Mouse (Mus musculus): ENCODE results near the gene Plin4. TPM values are rescaled to one million over a fixed set of nuclear protein-coding genes. Genes with fewer than 3 reads are reported as not detected.

Gene Plin4
- polyA plus RNA-seq, 2 experiments, result 0.04 to 0.07 TPM

GRCm38 (mm10) chr17:56147420-56147819, 37.8 kb upstream of the Plin4 start:
- H3K4me3 ChIP-seq (replicated peaks; ENCODE audit: low read length), result no peak overlapping the region
- H3K9ac ChIP-seq (ENCODE audit: low read depth, low read length, severe bottlenecking), result no peak overlapping the region
- H3K4me1 ChIP-seq (ENCODE audit: control insufficient read depth, insufficient read depth, low read length), result no peaks in the 10 kb centered on the region
- H3K36me3 ChIP-seq (ENCODE audit: control insufficient read depth, insufficient read depth, low read length), result no peaks in the 10 kb centered on the region
- H3K4me2 ChIP-seq (replicated peaks; ENCODE audit: low read depth, low read length, severe bottlenecking), result no peak overlapping the region
- peak; percentile 48; the same call in 1 of the 2 replicates for ATAC-seq (ENCODE audit: low FRiP score, low read depth)
- no peak for TF ChIP-seq POLR2A (IDR thresholded peaks at IDR 0.05; ENCODE audit: borderline replicate concordance, extremely low read depth, insufficient read depth, insufficient read length)
- WGBS, result 53% methylated on average over 12 of the region's 12 CpGs
- peaks cover 55% of the 10 kb centered on the region for H3K27me3 ChIP-seq (ENCODE audit: control insufficient read depth, insufficient read depth, low read length)
- no peak overlapping the region for H3K27ac ChIP-seq (replicated peaks; ENCODE audit: low read depth, low read length)
- H3K9me3 ChIP-seq (ENCODE audit: control insufficient read depth, low read length), result no peaks in the 10 kb centered on the region
- no peak for DNase-seq (ENCODE audit: low spot score)

DNA sequence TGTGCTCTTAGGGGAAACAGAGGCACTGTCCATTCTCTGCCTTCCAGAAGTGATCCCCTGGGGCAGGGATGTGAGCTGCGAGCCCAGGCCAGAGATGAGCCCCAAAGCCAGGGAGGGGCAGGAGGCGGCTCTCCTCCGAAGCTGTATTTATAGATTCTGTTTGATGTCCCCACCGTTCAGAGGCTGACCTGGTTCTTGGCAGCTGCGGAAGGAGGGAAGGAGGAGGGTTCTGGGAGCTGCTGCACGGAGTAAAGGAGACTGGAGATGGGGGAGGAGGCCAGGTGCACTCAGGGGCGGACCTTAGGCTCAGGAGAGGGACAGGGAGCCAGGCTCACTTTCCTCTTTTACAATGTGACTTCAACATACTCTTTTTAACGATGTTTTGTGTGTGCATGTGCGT, 36.5 kb upstream of the Plin4 start:
- H3K4me1 ChIP-seq (ENCODE audit: control insufficient read depth, insufficient read depth, low read length), result peaks cover 9% of the 10 kb centered on the region; the same call in 1 of the 2 replicates
- 15% methylated on average over 9 of the region's 9 CpGs for WGBS
- H3K4me2 ChIP-seq (replicated peaks; ENCODE audit: low read depth, low read length, severe bottlenecking), result no peak overlapping the region
- no peak for TF ChIP-seq POLR2A (IDR thresholded peaks at IDR 0.05; ENCODE audit: borderline replicate concordance, extremely low read depth, insufficient read depth, insufficient read length)
- no peak overlapping the region for H3K4me3 ChIP-seq (replicated peaks; ENCODE audit: low read length)
- H3K9me3 ChIP-seq (ENCODE audit: control insufficient read depth, low read length), result no peaks in the 10 kb centered on the region
- DNase-seq (ENCODE audit: low spot score), result no peak
- H3K9ac ChIP-seq (ENCODE audit: low read depth, low read length, severe bottlenecking), result no peak overlapping the region
- no peak for ATAC-seq (ENCODE audit: low FRiP score, low read depth)
- no peak overlapping the region for H3K27ac ChIP-seq (replicated peaks; ENCODE audit: low read depth, low read length)
- no peaks in the 10 kb centered on the region for H3K36me3 ChIP-seq (ENCODE audit: control insufficient read depth, insufficient read depth, low read length)
- peaks cover 68% of the 10 kb centered on the region for H3K27me3 ChIP-seq (ENCODE audit: control insufficient read depth, insufficient read depth, low read length)

GRCm38 (mm10) chr17:56144546-56144945, 34.9 kb upstream of the Plin4 start:
- H3K4me1 ChIP-seq (ENCODE audit: control insufficient read depth, insufficient read depth, low read length), result peaks cover 12% of the 10 kb centered on the region; the same call in 1 of the 2 replicates
- no peak for TF ChIP-seq POLR2A (IDR thresholded peaks at IDR 0.05; ENCODE audit: borderline replicate concordance, extremely low read depth, insufficient read depth, insufficient read length)
- no peak overlapping the region for H3K4me2 ChIP-seq (replicated peaks; ENCODE audit: low read depth, low read length, severe bottlenecking)
- 68% methylated on average over 9 of the region's 9 CpGs for WGBS
- DNase-seq (ENCODE audit: low spot score), result no peak
- H3K27ac ChIP-seq (replicated peaks; ENCODE audit: low read depth, low read length), result no peak overlapping the region
- H3K9ac ChIP-seq (ENCODE audit: low read depth, low read length, severe bottlenecking), result no peak overlapping the region
- no peak for ATAC-seq (ENCODE audit: low FRiP score, low read depth)
- peaks cover 72% of the 10 kb centered on the region for H3K27me3 ChIP-seq (ENCODE audit: control insufficient read depth, insufficient read depth, low read length)
- no peak overlapping the region for H3K4me3 ChIP-seq (replicated peaks; ENCODE audit: low read length)
- no peaks in the 10 kb centered on the region for H3K36me3 ChIP-seq (ENCODE audit: control insufficient read depth, insufficient read depth, low read length)
- no peaks in the 10 kb centered on the region for H3K9me3 ChIP-seq (ENCODE audit: control insufficient read depth, low read length)

DNA sequence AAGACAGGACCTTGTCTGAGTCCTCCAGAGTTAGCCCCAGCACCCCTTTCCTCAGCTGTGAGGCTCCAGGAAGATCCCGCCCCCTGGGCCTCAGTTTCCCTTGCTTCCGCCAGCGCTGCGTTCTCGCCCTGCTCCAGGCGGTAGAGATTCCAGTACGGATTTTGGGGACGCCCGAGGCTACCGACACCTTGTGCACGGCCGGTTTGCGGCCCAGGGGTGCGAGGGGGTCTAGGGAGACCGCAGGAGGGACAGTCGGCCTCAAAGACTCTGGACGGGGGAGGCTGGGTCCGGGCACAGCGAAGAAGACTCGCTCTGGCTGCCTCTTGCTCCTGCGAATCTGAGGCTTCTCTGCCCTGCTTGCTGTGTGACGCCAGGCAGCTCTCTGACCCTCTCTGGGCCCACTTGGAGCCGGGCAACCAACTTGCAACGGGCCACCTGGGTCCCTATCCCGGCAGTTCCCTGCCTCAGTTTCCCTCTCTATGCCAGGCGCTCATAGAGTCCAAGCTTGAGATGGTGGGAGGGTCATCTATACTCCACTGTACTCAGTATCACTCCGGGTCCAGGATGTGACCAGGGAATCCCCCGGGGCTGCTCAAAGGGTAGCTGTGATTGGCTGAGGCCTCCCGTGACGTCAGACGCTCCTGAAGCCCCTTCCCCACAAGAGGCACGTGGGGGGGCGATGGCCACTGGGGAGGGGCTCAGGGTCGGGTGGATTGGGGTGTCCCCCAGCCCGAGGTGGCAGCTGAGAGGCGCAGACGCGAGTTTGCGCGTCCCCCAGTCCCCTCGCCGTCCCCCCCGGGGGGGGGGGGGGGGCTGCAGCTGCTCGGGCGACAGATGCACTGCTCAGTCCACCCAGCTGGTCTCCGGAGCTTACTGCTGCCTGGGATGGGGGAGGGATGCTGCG, 32.4 kb upstream of the Plin4 start:
- ATAC-seq (ENCODE audit: low FRiP score, low read depth), result peak; percentile 58
- under 1% methylated on average over 37 of the region's 47 CpGs for WGBS
- TF ChIP-seq POLR2A (IDR thresholded peaks at IDR 0.05; ENCODE audit: borderline replicate concordance, extremely low read depth, insufficient read depth, insufficient read length), result no peak
- H3K4me2 ChIP-seq (replicated peaks; ENCODE audit: low read depth, low read length, severe bottlenecking), result peak overlapping the region; percentile 52
- H3K4me1 ChIP-seq (ENCODE audit: control insufficient read depth, insufficient read depth, low read length), result peaks cover 13% of the 10 kb centered on the region; the same call in 1 of the 2 replicates
- no peaks in the 10 kb centered on the region for H3K9me3 ChIP-seq (ENCODE audit: control insufficient read depth, low read length)
- peak overlapping the region; percentile 33 for H3K4me3 ChIP-seq (replicated peaks; ENCODE audit: low read length)
- H3K27me3 ChIP-seq (ENCODE audit: control insufficient read depth, insufficient read depth, low read length), result peaks cover 62% of the 10 kb centered on the region
- H3K36me3 ChIP-seq (ENCODE audit: control insufficient read depth, insufficient read depth, low read length), result no peaks in the 10 kb centered on the region
- no peak overlapping the region for H3K27ac ChIP-seq (replicated peaks; ENCODE audit: low read depth, low read length)
- peak overlapping the region; percentile 31; the same call in 1 of the 2 replicates for H3K9ac ChIP-seq (ENCODE audit: low read depth, low read length, severe bottlenecking)
- no peak for DNase-seq (ENCODE audit: low spot score)

DNA sequence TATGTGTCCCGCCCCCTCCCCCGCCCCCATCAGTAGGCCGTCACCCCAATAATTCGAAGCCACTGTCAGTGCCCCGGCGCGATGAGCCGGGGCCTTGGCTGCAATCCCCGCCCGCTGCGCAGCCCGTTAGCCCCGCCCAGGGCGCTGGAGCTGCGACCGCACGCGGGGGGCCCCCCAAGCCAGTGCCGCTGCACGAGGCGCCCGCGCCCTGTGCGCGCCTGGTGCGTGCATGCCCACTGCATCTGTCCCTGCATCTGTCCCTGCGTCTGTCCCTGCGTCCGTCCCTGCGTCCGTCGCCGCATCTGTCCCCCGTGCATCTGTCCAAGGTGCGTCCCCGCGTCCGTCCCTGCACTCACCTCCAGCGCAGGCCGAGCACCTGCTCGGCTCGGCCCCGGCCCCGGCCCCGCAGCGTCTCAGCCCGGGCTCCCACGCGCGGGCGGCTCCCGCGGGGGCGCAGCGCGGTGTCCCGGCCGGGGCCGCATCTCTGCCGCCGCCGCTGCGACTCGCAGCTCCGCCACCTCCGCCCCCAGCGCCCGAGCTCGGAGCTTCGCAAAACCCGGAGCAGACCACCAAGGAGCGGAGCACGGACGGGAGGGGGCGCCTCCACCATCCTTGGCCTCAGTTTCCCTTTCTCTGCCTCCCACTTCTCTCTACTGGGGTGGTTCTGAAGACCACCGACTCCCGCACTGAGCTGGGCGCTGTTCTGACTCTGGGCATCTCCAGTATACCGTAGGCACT, 30.4 kb upstream of the Plin4 start, which contains the start of gene Sema6b:
TSS of gene Sema6b (minus strand) at position 486 of the 738 bp plus-strand sequence.
- H3K4me1 ChIP-seq (ENCODE audit: control insufficient read depth, insufficient read depth, low read length), result peaks cover 13% of the 10 kb centered on the region; the same call in 1 of the 2 replicates
- no peaks in the 10 kb centered on the region for H3K36me3 ChIP-seq (ENCODE audit: control insufficient read depth, insufficient read depth, low read length)
- no peak for TF ChIP-seq POLR2A (IDR thresholded peaks at IDR 0.05; ENCODE audit: borderline replicate concordance, extremely low read depth, insufficient read depth, insufficient read length)
- no peaks in the 10 kb centered on the region for H3K9me3 ChIP-seq (ENCODE audit: control insufficient read depth, low read length)
- ATAC-seq (ENCODE audit: low FRiP score, low read depth), result peak; percentile 39
- WGBS, result 2% methylated on average over 58 of the region's 79 CpGs
- DNase-seq (ENCODE audit: low spot score), result no peak
- peak within 1 kb of the TSS; percentile 72 for H3K4me3 ChIP-seq (replicated peaks; ENCODE audit: low read length)
- H3K27me3 ChIP-seq (ENCODE audit: control insufficient read depth, insufficient read depth, low read length), result peaks cover 52% of the 10 kb centered on the region
- H3K27ac ChIP-seq (replicated peaks; ENCODE audit: low read depth, low read length), result no peak within 1 kb of the TSS
- H3K4me2 ChIP-seq (replicated peaks; ENCODE audit: low read depth, low read length, severe bottlenecking), result peak within 1 kb of the TSS; percentile 98
- H3K9ac ChIP-seq (ENCODE audit: low read depth, low read length, severe bottlenecking), result peak within 1 kb of the TSS; percentile 66

Measured in limb, embryonic 14.5 days (tissue).